Mouse (Mus musculus): ENCODE measurements around the gene Mical1. TPM values are rescaled to one million over a fixed set of nuclear protein-coding genes. Genes with fewer than 3 reads are reported as not detected.

Mical1 gene
- total RNA-seq, 4 experiments from 2014 or later, result 7.5 to 12.7 (median 9.8) TPM

DNA sequence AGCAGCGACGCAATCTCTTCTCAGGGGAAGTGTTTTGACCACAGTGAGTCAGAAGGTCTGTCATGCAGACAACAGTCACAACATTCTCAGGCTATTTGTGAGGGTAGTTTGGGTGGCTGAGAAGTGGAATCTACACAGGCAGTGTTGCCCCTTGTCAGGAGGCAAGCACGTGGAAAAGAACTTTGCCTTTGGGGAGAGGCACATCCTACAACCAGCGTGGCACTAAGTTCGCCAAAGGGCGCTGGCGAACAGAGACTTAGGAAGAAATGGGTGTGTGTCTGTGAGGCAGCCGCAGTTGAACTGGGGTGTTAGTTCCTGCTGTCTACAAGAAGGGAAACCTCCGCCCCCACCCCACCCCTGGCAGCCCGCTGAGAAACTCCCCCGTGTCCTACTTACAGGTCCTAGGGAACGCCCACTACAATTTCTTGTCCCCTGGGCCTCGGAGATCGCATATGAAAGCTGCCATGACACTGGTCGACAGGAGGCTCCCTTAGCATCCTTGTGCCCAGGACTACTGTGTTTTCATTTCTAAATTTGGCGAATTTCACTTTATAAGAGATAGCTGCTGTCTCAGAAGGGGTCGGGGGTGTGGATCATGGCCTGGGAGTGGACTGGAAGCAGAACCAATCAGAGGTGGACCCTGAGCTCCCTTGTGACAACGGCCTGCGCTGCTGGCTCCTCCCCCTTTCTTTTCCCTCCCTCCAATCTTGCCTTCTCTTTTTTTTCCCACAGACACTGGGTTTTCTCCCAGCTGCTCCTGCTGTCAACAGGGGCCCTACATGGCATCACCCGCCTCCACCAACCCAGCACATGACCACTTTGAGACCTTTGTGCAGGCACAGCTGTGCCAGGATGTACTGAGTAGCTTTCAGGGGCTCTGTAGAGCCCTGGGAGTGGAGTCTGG is 1.4 kb downstream of the Mical1 start:
- DNase-seq (ENCODE audit: low spot score), result peak; percentile 82

DNA sequence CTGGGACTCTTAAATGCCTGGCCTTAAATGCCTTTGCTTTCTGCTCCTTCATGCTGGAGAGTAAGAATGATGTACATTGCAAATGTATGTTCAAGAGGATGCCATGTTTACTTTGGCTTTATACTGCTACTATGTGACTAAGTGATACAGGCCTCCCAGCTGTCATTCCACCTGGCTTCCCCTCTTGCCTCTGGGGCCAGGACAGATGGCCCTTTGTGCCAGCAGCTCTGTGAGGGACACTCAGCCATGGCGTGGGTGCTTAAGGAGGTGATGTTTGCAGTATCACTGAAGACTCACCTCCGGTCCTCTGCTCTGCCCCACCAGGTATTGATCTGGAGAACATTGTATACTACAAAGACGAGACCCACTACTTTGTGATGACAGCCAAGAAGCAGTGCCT is 3.8 kb downstream of the Mical1 start:
- DNase-seq (ENCODE audit: low spot score), result no peak

DNA sequence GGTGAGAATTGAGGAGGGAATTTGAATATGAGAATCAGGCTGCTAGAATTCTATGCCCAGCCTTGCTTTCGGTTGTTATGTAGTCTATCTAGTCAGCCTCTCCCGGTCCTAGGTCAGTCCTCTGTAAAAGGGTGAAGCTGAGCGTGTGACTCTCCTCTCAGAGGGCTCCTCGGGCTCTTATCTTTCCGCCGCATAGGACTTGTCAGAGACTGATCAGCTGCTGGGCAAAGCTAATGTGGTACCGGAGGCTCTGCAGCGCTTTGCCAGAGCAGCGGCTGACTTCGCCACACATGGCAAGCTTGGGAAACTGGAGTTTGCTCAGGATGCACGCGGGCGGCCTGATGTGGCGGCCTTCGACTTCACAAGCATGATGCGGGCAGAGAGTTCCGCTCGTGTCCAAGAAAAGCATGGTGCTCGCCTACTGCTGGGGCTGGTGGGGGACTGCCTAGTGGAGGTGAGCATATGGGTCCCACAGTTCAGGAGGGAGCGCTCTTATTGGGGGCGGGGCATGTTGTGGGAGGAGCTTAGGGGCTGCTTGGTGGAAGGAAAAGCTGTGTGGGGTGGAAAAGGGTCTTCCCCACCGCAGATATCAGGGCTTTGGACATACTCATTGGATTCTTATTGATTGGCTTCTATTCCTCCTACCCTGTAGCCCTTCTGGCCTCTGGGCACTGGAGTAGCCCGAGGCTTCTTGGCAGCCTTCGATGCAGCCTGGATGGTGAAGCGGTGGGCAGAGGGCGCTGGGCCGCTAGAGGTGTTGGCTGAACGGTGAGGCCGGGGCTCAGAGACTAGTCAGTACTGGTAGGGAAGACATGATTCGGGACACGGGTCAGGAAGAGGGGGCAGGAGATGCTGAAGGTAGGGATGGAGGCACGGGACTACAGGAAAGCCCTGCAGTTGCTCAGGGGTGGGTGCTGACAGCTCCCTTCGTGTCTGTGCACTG is 5.1 kb downstream of the Mical1 start:
- no peak for DNase-seq (ENCODE audit: low spot score)

DNA sequence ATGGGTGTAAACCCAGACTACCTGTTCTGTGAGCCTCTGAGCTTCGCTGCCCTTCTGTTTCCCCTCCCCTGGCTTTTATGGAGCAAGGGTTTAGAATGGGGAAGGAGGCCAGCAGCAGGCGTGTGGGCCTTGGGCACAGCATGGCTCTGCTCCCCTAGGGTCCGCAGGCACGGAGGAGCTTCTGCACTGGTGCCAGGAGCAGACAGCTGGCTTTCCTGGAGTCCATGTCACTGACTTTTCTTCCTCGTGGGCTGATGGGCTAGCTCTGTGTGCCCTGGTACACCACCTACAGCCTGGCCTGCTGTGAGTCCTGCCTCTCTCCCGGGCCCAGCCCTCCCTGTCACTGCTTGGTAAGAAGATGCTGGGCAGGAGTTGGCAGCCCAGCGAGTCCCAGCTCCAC is 6.3 kb downstream of the Mical1 start:
- no peak for DNase-seq (ENCODE audit: low spot score)

DNA sequence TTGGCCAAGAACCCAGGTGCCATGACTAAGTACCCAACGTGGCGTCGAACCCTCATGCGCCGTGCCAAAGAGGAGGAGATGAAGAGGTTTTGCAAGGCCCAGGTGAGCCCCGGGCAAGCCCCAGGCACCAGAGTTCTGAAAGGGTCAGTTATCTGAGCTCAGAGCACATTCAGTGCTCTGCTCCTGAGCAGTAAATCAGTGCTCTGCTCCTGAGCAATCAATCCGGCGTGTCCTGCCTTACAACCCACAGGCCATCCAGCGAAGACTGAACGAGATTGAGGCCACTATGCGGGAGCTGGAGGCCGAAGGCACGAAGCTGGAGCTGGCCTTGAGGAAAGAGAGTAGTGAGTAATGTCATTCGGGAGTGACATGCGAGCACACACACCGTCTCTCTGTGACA is 9.7 kb downstream of the Mical1 start:
- no peak for DNase-seq (ENCODE audit: low spot score)

DNA sequence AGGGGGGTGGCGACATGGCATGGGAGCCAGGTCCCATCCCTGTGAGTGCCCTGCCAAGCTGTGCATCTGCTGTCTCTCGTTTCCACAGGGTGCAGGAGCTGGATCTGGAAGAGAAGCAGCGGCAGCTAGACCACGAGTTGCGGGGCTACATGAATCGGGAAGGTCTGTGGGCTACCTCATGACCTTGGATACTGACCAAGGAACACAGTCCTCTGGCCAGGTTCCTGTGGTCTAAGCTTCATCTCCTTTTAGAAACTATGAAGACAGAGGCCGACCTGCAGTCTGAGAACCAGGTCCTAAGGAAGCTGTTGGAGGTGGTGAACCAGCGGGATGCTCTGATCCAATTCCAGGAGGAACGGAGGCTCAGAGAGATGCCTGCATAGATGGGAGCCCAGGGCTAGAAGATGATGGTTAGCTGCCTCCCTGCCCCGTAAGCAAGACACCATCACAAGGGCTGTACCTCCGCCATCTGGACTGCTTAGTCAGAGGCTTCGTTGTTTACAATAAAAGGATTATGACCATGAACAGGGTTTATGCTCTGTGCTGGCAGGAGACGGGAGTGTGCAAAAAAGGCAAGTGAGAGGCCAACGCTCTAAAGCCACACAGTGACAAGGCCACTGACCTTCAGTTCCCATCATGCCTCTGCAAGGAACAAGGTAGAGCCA is 10.5 kb downstream of the Mical1 start:
- DNase-seq (ENCODE audit: low spot score), result no peak

DNA sequence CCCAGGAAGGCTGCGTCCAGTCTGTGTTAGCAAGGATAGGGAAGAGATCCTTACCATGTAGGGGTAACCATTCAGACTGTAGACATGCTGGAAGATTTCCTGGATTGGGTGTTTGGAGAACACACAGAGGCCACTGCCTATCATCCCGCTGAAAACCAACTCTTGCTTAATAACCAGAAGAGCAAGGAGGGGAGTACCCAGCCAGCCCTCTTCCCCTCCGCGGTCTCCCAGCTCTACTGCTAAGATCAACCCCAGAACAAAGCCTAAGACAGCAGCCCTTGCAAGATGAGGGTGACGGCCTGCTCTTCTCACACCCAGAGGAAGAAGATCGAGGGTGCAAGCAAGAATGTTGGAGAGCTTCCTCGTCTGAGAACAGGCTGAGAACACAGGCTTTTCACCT is 12.8 kb downstream of the Mical1 start:
- no peak for DNase-seq (ENCODE audit: low spot score)

DNA sequence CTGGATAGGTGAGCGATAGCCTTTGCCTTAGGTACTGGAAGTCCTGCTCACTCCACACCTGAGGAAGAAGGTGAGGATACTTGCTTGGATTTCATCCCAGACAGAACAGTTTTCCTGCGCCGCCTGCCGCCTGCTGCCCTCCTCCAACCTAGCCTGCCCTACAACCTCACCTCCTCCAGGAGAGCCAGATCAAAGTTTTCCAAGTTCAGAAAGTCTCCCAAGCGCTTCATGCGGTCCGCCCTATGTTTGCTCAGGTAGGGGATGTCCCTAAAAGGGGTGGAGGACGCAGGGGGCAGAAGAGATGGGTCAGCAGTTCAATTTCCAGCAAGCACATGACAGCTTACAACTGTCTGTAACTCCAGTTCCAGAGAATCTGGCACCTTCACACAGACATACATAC is 13.2 kb downstream of the Mical1 start:
- DNase-seq (ENCODE audit: low spot score), result no peak

DNA sequence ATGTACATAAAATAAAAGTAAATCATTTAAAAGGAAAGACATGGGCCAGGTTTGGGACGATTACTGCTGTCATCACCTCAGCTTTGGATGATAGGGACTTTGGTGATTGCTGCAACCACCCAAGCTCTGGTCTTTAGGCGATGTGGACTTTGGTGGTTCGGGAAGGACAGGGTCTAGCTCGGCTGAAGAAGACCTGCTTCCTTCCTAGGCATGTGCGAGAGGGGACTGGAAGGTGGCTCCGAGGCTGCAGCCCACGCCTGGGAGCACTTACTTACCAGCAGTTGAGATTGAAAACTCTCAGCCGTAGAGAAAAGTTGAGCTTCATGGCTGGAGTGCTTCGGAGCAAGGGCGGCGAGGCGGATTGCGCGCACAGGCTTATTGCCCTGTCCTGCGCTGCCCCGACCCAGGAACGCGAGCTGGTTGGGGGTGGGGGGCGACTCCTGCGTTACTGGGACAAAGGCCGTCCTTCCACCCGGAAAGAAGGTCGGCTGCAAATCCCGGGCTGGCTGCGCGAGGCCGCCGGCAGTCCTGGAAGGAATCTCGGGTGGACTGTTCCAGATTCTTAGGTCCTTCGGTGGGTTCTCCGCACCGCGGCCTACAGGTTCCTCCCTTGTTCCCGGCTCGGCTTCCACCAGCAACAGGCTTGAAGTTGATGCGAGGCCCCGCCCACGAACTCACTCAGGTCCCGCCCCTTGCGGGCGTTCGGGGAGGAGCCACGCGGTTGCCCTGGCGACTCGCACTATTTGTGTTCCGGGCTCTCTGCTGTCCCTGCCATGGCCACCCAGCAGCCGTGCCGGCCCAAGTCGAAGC is 13.8 kb downstream of the Mical1 start, which contains the start of the genes Smpd2 and Ppil6:
Gene Smpd2, minus strand, starts transcription at position 662 of the 810 bp plus-strand sequence.
Gene Ppil6, plus strand, starts transcription at position 732 of the 810 bp plus-strand sequence.
- peak; percentile 95 for DNase-seq (ENCODE audit: low spot score)

DNA sequence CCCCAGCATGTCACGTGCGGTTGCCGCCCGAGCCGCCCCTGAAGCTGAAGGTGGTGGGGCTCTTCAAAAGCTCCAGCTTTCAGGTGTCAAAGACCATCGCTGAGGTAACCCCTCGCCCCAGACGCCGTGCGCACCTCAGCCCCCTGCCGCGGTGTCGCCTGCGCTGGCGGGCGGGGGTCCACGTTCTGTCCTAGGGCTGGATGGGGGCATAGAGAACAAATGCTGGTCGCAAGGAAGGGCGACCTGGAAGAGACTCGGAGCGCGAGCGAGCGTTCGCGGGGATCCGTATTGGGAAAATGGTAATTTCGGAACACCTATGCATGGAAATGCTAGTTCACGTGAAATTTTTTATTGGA is 14.4 kb downstream of the Mical1 start:
- no peak for DNase-seq (ENCODE audit: low spot score)

DNA sequence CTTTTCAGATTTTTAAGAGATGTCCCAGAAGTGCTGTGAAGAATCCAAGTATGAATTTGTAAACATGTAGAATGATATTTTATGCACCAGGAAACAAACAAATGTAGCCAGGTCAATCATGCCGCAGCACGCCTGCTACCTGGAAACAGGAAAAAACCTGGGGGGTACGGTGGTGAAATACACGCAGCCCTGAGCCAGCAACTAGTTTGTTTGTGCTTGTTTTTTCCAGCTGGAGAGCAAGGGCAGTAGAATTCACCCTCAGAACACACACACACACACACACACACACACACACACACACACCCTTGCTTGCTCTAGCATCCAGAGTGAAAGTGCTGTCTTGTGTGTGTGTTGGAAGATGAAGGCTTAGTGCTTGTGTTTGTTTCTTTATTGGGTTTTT is 15.0 kb downstream of the Mical1 start:
- DNase-seq (ENCODE audit: low spot score), result no peak

DNA sequence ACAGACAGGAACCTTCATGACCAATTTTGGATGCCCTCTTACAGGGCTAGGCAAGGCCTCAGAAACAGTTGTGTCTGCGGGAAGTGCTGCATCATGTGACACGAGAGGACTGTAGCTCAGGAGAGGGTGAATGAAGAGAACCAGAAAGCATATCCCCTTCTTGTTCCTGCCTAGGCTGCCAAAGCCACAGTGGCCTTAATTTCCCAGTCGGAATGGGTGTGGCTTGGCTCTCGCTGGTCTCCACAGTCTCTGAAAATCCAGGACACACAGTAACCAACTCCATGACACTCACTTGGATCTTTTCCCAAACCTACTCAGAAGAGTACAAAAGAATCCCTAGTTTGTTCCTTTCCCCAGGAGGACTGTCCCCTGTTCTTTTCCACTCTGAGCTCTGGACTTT is 24.8 kb downstream of the Mical1 start:
- peak; percentile 81 for DNase-seq (ENCODE audit: low spot score)

DNA sequence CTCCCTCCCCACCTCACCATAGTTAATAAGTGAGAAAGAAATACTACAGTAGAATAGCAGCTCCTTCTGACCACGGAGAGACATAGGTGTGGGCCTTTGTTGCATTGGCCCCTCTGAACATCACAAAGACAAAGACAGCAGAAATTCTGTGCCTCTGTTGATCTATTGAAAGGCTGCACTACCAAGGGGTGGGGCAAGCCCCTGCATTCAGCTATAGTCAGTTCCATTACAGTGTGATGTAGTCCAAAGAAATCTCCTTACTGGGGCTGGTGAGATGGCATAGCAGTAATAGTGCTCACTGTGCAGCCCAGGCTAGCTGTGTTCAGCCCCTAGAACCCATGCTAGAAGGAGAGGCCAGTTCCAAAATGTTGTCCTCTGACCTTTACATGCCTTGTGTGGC is 28.9 kb downstream of the Mical1 start:
- DNase-seq (ENCODE audit: low spot score), result no peak

DNA sequence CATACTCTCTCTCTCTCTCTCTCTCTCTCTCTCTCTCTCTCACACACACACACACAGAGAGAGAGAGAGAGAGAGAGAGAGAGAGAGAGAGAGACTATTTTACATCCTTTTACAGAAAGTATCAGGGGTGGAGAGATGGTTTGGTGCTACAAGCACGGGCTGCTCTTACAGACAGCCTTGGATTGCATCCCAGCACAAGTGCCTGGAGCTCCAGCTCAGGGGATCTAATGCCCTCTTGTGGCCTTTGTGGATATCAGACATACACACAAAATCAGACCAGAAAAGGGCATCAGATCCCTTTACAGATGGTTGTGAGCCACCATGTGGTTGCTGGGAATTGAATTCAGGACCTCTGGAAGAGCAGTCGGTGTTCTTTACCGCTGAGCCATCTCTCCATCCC is 29.3 kb downstream of the Mical1 start:
- DNase-seq (ENCODE audit: low spot score), result peak; percentile 74

DNA sequence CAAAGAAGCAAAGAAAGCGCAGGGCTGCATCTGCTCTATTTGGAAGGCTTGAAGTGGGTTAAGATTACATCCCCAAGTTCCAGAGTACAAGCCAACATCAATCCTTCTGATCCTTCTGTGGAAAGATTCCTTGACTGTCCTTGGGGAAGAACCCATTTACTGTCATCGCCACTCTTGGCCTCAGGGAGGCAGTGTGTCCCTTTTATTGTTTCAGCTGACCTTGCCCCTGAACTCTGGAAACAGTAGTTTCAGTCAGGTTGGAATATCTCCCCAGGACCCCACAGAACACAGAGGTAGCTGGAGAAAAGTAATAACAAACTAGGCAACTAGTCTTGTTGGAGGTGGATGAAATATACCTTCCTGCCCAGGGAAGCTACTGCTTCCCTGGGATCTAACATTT is 33.0 kb downstream of the Mical1 start:
- no peak for DNase-seq (ENCODE audit: low spot score)

DNA sequence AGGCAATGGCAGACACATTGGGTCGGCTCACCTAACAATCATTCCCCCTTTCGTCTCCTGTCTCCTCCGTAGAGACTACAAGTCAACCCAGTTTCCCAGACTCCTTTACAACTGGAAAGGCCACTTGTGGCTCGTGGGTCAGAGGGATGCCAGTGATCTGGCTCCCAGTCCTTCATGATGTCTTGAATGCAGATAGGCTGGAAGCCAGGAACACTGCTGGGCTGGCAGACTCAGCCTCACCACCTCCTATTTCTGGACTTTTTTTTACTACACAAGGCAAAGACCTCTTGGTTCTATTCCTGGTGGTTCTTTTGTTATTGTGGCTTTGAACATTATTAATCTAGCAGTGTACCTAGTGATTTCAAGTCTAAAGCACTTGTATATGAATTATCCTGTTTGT is 38.2 kb downstream of the Mical1 start:
- DNase-seq (ENCODE audit: low spot score), result no peak

DNA sequence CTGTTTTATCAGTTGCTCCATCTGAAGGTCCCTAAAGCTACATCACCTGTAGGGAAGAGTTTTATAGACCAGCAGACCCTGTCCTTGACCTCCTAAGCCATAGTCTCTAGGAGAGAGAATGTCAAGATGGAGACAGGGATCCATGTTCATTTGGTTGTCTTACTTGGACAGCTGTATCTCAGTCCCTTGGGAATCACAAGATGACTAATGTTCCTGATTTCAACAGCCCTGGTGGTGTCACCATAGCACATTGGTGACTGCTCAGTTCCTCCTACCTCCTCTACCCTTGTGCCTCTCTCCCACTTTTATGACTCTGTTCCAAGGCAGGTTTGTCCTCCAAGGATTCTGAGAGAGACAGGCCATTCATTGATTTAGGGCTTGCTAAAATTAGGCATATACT is 38.8 kb downstream of the Mical1 start:
- DNase-seq (ENCODE audit: low spot score), result no peak

DNA sequence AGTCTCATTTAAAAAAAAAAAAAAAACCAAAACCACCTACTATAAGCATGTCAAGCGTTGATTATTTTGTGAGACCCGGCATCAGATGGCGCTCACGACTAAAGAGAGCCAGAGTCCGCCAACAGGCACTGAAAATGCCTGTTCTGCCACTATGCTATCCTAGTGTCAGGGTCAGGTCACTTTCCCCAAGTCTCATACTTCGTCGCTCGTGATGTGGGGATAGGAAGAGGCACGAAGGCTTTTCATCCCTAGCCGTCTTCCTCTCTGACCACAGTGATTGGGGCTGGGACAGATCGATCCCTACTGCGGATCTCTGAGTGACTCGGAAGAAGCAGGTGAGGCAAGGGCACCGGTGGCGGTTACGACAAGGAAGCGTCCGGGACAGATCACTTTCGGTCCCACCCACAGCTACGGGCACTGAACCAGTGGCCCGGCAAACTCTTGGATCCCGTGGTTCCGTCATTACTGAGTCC is 42.4 kb downstream of the Mical1 start:
- peak; percentile 78 for DNase-seq (ENCODE audit: low spot score)

DNA sequence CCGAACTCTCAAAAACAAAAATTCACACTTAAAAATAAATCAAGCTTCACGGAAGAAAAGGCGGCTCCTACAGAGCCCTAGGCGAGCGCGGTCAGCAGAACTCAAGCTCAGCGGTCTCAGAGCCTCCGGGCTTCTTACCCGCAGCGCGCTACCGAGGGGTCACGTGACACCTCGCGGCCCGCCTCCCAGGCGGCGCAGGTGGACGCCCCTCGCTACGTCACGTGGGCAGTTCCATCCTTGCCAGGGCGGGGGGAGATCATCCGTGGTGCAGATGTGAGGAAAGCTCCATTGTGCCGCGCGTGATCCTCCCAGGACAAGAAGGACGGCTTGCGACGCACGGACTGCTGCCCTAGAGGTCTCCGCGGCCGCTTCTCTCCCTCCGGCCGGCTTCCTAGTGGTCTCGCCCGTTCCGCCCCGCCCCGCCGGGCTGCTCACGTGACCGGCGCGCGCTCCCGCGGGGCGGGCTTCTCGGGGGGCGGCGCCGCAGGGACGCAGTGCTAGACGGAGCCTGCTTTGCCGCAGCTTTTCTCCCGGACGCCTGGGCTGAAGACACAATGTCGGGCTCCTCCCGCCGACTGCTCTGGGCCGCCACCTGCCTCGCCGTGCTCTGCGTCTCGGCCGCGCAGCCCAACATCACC is 43.0 kb downstream of the Mical1 start, which contains the start of gene Cd164:
Gene Cd164, plus strand, starts transcription at position 434 of the 638 bp plus-strand sequence.
- peak; percentile 89 for DNase-seq (ENCODE audit: low spot score)
